Mouse (Mus musculus) embryonic stem cell, embryonic (primary cell): ENCODE measurements around the gene Samd4.

Experiments used
- CTCF ChIA-PET, 4 experiments: fragments of 300-600 bp in 2 of 4; fragments of 350-600 bp in 2 of 4; sonication (Branson Sonifier 250); formaldehyde crosslinking; loops; one replicate each; lab custom pipeline; 2022; ENCODE audit warnings: inconsistent platforms in 2 of 4; lab: Charles Lee
- POLR2A ChIA-PET, 4 experiments: fragments of 300-600 bp in 2 of 4; fragments of 350-600 bp in 2 of 4; sonication (Branson Sonifier 250); formaldehyde crosslinking; loops; one replicate each; lab custom pipeline; 2022; ENCODE audit warnings: antibody characterized with exemption in 4 of 4, inconsistent platforms in 1 of 4; lab: Charles Lee

Samd4 gene

GRCm38 (mm10) chr14:46941896-46942812 lies 59.5 kb downstream of the Samd4 start:
- ChIA-PET POLR2A (interaction anchor here in 2 of 4 experiments (0.6 to 0.7 kb wide), 2 partner anchors 248 to 1320 kb away, joined by 3 read pairs; no protein-coding TSS in a partner anchor), CTCF (interaction anchor here in 3 of 4 experiments (0.5 to 1.5 kb wide), 6 partner anchors 42 to 942 kb away, joined by 3 to 6 read pairs (median 3); no protein-coding TSS in a partner anchor)

GRCm38 (mm10) chr14:46944411-46944810 lies 61.8 kb downstream of the Samd4 start:
- ChIA-PET CTCF (no interaction called here), POLR2A (no interaction called here)

DNA sequence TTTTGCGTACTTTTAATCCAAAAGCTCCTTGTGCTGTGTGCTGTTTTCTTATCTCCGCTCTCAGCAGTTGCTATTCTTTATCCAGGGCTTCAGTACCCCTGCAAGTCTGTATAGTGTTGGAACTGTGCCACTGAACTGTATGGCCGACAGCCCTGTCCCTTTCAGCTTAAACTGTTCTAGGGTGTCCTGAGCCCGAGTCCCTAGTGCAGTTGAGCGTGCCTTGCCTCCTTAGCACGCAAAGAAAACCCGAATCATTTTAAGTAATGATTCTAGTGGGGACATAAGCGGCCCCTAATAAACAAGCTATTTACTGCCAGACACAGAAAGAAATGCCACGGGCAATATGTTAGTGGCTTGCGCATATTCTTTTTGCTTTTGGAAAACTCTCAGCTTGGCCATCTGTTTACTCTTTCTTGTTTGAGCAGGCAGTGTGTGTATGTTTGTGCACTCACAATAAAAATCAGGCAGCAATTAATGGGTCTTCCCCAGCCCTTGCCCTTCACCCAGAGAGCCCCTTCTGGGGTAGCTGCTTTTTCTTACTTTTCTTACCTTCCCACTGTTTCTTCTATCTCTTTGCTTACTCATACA lies 63.3 kb downstream of the Samd4 start:
- POLR2A ChIA-PET, result no interaction called here
- CTCF ChIA-PET, result no interaction called here

DNA sequence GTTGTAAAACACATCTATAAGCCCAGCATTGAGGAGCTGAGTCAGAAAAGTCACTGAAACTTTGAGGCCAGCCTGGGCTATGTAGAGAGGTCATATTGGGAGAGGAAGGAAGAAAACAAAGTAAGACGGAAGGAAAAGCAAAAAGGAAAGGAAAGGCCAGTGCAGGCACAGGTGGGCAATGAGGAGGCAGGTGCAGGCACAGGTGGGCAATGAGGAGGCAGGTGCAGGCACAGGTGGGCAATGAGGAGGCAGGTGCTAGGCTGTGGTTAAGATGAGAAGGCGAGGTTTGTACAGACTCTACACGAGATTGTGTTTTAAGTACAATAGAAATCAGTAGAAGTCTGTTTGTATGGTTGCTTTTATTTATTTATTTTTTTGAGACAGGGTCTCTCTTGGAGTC lies 65.0 kb downstream of the Samd4 start:
- ChIA-PET POLR2A (interaction anchor here in 1 of 4 experiments (0.6 kb wide), 1 partner anchor 237 kb away, joined by 3 read pairs; no protein-coding TSS in a partner anchor), CTCF (no interaction called here)

DNA sequence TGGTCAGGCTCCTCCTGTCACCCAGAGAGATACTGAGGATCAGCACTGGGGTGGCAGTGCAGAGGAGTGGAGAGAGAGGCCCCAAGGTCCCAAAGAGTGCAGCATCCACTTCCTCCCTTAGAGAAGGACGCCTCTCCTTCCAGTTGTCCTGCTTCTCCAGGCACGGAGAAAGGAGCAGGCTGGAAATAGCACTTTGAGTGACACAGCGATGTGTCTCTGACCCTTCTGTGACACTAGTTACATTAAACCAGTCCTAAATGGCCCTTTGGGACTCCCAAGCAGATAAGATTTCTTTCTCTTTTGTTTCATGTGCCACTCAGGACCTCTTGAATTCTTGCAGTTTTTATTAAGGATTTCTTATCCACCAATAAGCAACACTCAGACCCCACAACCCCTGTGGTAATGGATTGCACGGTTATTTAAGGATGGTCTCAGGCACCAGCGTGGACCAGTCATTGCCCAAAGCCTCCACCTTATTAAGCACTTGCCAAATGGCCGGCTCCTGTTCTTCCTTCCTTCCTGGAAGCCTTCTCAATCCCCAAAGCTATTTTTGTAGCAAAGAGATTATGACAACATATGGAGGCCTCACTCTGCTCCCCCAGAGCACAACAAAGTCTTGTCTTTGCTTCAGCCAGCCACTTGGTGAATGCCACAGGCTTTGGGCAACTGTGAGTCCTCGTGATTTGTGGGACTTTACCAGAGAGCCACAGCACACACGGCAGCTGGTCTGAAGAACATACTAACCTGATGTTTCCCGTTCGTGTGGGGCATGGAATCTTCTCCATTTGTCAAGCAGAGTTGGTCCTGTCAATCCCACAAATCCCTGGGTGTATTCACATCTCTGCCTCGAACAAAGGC lies 68.1 kb downstream of the Samd4 start:
- POLR2A ChIA-PET, result no interaction called here
- CTCF ChIA-PET, result no interaction called here

- CTCF ChIA-PET, result no interaction called here
- POLR2A ChIA-PET, result no interaction called here
Measured at GRCm38 (mm10) chr14:46952264-46952663, 69.6 kb downstream of the Samd4 start.

- POLR2A ChIA-PET, result no interaction called here
- CTCF ChIA-PET, result no interaction called here
Measured at GRCm38 (mm10) chr14:46955109-46955508, 72.5 kb downstream of the Samd4 start.

GRCm38 (mm10) chr14:46955574-46956043 lies 73.0 kb downstream of the Samd4 start:
- ChIA-PET CTCF (no interaction called here), POLR2A (no interaction called here)

DNA sequence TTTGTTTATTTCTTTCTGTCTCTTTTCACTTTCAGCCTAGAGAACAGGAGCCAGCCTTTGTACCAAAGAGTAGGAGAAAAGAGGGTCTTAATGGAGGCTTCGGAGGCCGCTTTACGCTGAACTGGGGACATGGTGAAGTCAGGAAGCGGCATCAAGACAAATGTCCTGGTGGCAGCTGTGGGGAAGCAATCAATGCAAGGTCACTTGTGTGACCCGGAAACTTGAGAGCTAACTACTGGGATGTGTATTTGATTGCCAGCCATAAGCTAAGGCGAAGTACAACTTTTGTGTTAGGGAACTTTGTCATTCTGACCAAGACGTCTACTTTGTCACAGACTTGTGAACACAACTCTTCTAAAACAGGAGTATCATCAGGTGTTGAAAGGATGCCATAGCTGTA lies 73.5 kb downstream of the Samd4 start:
- POLR2A ChIA-PET, result interaction anchor here in 1 of 4 experiments (0.6 kb wide), 1 partner anchor 147 kb away, joined by 3 read pairs; no protein-coding TSS in a partner anchor
- CTCF ChIA-PET, result interaction anchor here in 1 of 4 experiments (0.6 kb wide), 1 partner anchor 48 kb away, joined by 4 read pairs; no protein-coding TSS in a partner anchor

DNA sequence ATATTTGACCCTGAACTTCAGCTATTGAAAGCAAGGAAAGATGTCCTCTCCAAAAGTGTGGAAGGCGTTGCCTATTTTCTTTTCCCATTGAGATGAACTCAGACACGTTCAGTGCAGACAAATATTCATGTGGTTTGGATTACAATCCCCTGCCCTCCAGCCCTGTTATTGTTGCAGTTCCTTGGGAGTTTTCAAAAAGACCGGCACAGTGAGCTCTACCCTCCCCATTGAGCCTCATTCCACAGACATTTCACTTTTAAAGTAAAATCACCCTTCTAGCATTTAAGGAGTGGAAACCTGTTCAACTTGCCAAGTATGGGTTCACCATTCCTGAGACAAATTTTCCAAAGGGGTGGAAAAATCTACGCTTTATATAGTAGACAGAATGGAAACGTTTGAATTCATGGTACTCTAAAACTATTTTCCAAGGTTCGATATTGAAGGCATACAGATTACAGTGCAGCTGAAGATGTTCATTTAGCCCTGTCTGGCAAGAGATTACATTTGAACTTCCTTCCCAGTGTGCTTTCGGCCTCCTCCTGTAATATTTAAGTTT lies 76.6 kb downstream of the Samd4 start:
- ChIA-PET POLR2A (no interaction called here), CTCF (interaction anchor here in 1 of 4 experiments (1.5 kb wide), 1 partner anchor 128 kb away, joined by 4 read pairs; no protein-coding TSS in a partner anchor)

- CTCF ChIA-PET, result no interaction called here
- POLR2A ChIA-PET, result interaction anchor here in 1 of 4 experiments (1.5 kb wide), 1 partner anchor 23 kb away, joined by 4 read pairs; no protein-coding TSS in a partner anchor
Measured at GRCm38 (mm10) chr14:46959831-46960230, 77.2 kb downstream of the Samd4 start.

GRCm38 (mm10) chr14:46962832-46963231 lies 80.2 kb downstream of the Samd4 start:
- POLR2A ChIA-PET, result interaction anchor here in 1 of 4 experiments (1.0 kb wide), 1 partner anchor 226 kb away, joined by 3 read pairs; the partner anchor contains the start of gene Gch1
- CTCF ChIA-PET, result no interaction called here

DNA sequence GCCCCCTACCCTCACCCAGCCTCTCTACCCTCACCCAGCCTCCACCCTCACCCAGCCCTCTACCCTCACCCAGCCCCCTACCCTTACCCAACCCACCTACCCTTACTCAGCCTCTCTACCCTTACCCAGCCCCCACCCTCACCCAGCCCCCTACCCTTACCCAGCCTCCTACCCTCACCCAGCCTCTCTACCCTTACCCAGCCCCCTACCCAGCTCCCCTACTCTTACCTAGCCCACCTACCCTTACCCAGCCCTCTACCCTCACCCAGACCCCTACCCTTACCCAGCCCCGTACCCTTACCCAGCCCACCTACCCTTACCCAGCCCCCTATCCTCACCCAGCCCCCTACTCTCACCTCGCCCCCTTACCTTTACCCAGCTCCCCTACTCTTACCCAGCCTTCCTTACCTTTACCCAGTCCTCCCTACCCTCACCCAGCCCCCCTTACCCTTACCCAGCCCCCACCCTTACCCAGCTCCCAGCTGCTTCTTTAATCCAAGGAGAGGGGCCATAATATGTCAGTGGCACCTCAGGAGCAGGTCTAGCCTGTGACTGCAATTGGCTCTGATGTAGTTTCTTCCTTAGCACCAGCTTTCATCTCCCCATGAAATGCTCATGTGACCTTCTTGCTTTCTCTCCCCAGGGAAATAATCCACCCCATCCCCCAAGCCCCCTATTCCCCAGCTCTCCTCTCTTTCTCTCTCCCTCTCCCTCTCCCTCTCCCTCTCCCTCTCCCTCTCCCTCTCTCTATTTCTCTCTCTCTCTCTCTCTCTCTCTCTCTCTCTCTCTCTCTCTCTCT lies 81.6 kb downstream of the Samd4 start:
- ChIA-PET POLR2A (no interaction called here), CTCF (interaction anchor here in 1 of 4 experiments (0.7 kb wide), 1 partner anchor 196 kb away, joined by 8 read pairs; no protein-coding TSS in a partner anchor)

- POLR2A ChIA-PET, result no interaction called here
- CTCF ChIA-PET, result interaction anchor here in 1 of 4 experiments (1.5 kb wide), 1 partner anchor 121 kb away, joined by 8 read pairs; no protein-coding TSS in a partner anchor
Measured at GRCm38 (mm10) chr14:46966206-46966605, 83.6 kb downstream of the Samd4 start.

- ChIA-PET CTCF (interaction anchor here in 2 of 4 experiments (0.7 to 0.8 kb wide), 2 partner anchors 120 to 611 kb away, joined by 3 to 8 read pairs; no protein-coding TSS in a partner anchor), POLR2A (interaction anchor here in 2 of 4 experiments (0.6 to 1.1 kb wide), 2 partner anchors 11 to 85 kb away, joined by 3 to 4 read pairs; no protein-coding TSS in a partner anchor)
Measured at GRCm38 (mm10) chr14:46968046-46968445, 85.4 kb downstream of the Samd4 start.

DNA sequence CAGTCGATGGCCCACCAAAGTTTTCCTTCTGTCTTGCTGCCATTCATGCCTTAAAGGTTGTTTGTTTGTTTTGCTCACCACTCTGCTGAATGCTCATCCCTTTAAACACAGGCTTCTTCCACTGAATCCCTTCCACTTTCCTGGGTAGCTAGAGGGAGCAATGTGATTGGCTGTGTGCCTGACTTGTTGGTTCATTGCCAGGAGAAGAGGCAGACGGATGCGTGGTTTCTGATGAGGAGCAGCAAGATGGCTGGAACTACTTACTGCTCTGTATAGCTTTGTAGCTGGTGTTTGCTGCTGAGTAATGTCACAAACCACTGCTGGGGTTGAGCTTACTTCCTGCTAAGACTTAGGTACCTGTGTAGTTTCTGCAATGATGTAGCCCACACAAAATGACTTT lies 88.0 kb downstream of the Samd4 start:
- CTCF ChIA-PET, result interaction anchor here in 1 of 4 experiments (1.3 kb wide), 1 partner anchor 33 kb away, joined by 3 read pairs; no protein-coding TSS in a partner anchor
- POLR2A ChIA-PET, result no interaction called here

GRCm38 (mm10) chr14:46971802-46972201 lies 89.1 kb downstream of the Samd4 start:
- ChIA-PET POLR2A (no interaction called here), CTCF (no interaction called here)
